Mouse (Mus musculus): ENCODE measurements around the gene Rps27. TPM values are rescaled to one million over a fixed set of nuclear protein-coding genes. Genes with fewer than 3 reads are reported as not detected.

Rps27 gene
- polyA plus RNA-seq, 1 experiment from 2014 or later = 555 TPM

Other genes starting within 250 kb of the Rps27 start
- gene Hax1, start 214.9 kb downstream of the Rps27 start, polyA plus RNA-seq (2015; fragmentation: Nextera tagmentation; extraction: Ambion mirVana) = 121 and 123 TPM in 2 replicates
- 76.1 and 76.3 TPM in 2 replicates for gene 4933434E20Rik, start 162.0 kb downstream of the Rps27 start, polyA plus RNA-seq (2015; fragmentation: Nextera tagmentation; extraction: Ambion mirVana)
- gene Ubap2l, start 161.0 kb downstream of the Rps27 start, polyA plus RNA-seq (2015; fragmentation: Nextera tagmentation; extraction: Ambion mirVana) = 57.4 and 64.4 TPM in 2 replicates
- gene Tpm3, start 141.0 kb downstream of the Rps27 start, polyA plus RNA-seq (2015; fragmentation: Nextera tagmentation; extraction: Ambion mirVana) = 162 and 169 TPM in 2 replicates
- gene Nup210l, start 109.5 kb downstream of the Rps27 start, polyA plus RNA-seq (2015; fragmentation: Nextera tagmentation; extraction: Ambion mirVana) = 0.04 and 0.06 TPM in 2 replicates
- gene Rab13, start within 50 bp of the Rps27 start, polyA plus RNA-seq (2015; fragmentation: Nextera tagmentation; extraction: Ambion mirVana) = 3.8 and 4.1 TPM in 2 replicates
- 35.7 and 37.7 TPM in 2 replicates for gene Jtb, start 17.9 kb upstream of the Rps27 start, polyA plus RNA-seq (2015; fragmentation: Nextera tagmentation; extraction: Ambion mirVana)
- gene Creb3l4, start 29.9 kb upstream of the Rps27 start, polyA plus RNA-seq (2015; fragmentation: Nextera tagmentation; extraction: Ambion mirVana) = 0.35 and 0.41 TPM in 2 replicates
- 30.0 and 33.5 TPM in 2 replicates for gene Slc39a1, start 34.5 kb upstream of the Rps27 start, polyA plus RNA-seq (2015; fragmentation: Nextera tagmentation; extraction: Ambion mirVana)
- 5.2 and 6.9 TPM in 2 replicates for gene Crtc2, start 40.5 kb upstream of the Rps27 start, polyA plus RNA-seq (2015; fragmentation: Nextera tagmentation; extraction: Ambion mirVana)
- gene Dennd4b, start 51.5 kb upstream of the Rps27 start, polyA plus RNA-seq (2015; fragmentation: Nextera tagmentation; extraction: Ambion mirVana) = 2.3 and 2.8 TPM in 2 replicates
- gene Gatad2b, start 79.5 kb upstream of the Rps27 start, polyA plus RNA-seq (2015; fragmentation: Nextera tagmentation; extraction: Ambion mirVana) = 3.2 and 3.9 TPM in 2 replicates
- gene Slc27a3, start 176.3 kb upstream of the Rps27 start, polyA plus RNA-seq (2015; fragmentation: Nextera tagmentation; extraction: Ambion mirVana) = 1.1 and 1.5 TPM in 2 replicates
- 6.7 and 7.2 TPM in 2 replicates for gene Ints3, start 220.0 kb upstream of the Rps27 start, polyA plus RNA-seq (2015; fragmentation: Nextera tagmentation; extraction: Ambion mirVana)

All from liver, embryonic 16.5 days (tissue).